Mouse (Mus musculus) ovary, postnatal 14 days (tissue): ENCODE data around the gene Zmym1.
"Not testable (repeated sequence)": the region's sequence is repeated elsewhere in the genome, so short reads cannot be mapped to it uniquely, and the experiment has no call there.

Experiments
- DNase-seq: peaks from one replicate; pipeline ENCODE4 v3.0.0; 2022; ENCODE audit warnings: low spot score

Gene Zmym1

GRCm38 (mm10) chr4:127027228-127028190 is 33.4 kb downstream of the Zmym1 start:
- DNase-seq: no peak

- DNase-seq: no peak
Observed at GRCm38 (mm10) chr4:127026826-127027225, 34.1 kb downstream of the Zmym1 start.

GRCm38 (mm10) chr4:127024240-127024639 is 36.7 kb downstream of the Zmym1 start:
- no peak for DNase-seq

GRCm38 (mm10) chr4:127023201-127023600 is 37.8 kb downstream of the Zmym1 start:
- no peak for DNase-seq

GRCm38 (mm10) chr4:127021989-127022626 is 38.8 kb downstream of the Zmym1 start:
- DNase-seq: peak; percentile 65

GRCm38 (mm10) chr4:127021151-127021945 is 39.6 kb downstream of the Zmym1 start, which contains the start of gene Sfpq:
Gene Sfpq, plus strand, starts transcription at chr4:127021324.
- peak; percentile 100 for DNase-seq

GRCm38 (mm10) chr4:127020411-127021150 is 40.4 kb downstream of the Zmym1 start:
- DNase-seq: no peak

- no peak for DNase-seq
Observed at GRCm38 (mm10) chr4:127016366-127016765, 44.6 kb downstream of the Zmym1 start.

GRCm38 (mm10) chr4:127015294-127015993 is 45.5 kb downstream of the Zmym1 start:
- DNase-seq: peak; percentile 79

GRCm38 (mm10) chr4:127005113-127005936 is 55.6 kb downstream of the Zmym1 start:
- DNase-seq: peak; percentile 29

- DNase-seq: no peak
Observed at GRCm38 (mm10) chr4:127004384-127004783, 56.6 kb downstream of the Zmym1 start.

- no peak for DNase-seq
Observed at GRCm38 (mm10) chr4:127000601-127001105, 60.3 kb downstream of the Zmym1 start.

- DNase-seq: not testable (repeated sequence)
Observed at GRCm38 (mm10) chr4:126999372-126999771, 61.6 kb downstream of the Zmym1 start.
